Mouse (Mus musculus) liver, embryonic 13.5 days (tissue): Measurements from ENCODE around the gene Atxn10. TPM values are rescaled to one million over a fixed set of nuclear protein-coding genes. Genes with fewer than 3 reads are reported as not detected.

Experiments used
- ATAC-seq: fragments of 200-750 bp; cut with Nextera tagmentation; 2 replicates; pipeline ENCODE4 v1.8.0; 2017; ENCODE audit warnings: low read depth, mild to moderate bottlenecking, moderate number of reproducible peaks, moderate library complexity
- DNase-seq: peaks from one replicate; pipeline ENCODE4 v3.0.0; 2022
- H3K27ac ChIP-seq: fragments of 300-500 bp; sonication (generic); 2 replicates; pipeline ENCODE4 v1.5.1; 2015; ENCODE audit warnings: moderate library complexity, mild to moderate bottlenecking, inconsistent platforms
- H3K27me3 ChIP-seq: fragments of 300-500 bp; sonication (generic); 2 replicates; pipeline ENCODE4 v1.6.1; 2015; ENCODE audit warnings: mild to moderate bottlenecking, inconsistent platforms
- H3K36me3 ChIP-seq: fragments of 300-500 bp; sonication (generic); 2 replicates; pipeline ENCODE4 v1.6.1; 2015; ENCODE audit warnings: mild to moderate bottlenecking, inconsistent platforms
- H3K4me1 ChIP-seq: fragments of 300-500 bp; sonication (generic); replicated peaks from 2 replicates; pipeline ENCODE4 v1.6.1; 2015; ENCODE audit warnings: inconsistent platforms
- H3K4me2 ChIP-seq: fragments of 300-500 bp; sonication (generic); 2 replicates; pipeline ENCODE4 v1.6.1; 2015; ENCODE audit warnings: inconsistent platforms, mild to moderate bottlenecking, moderate library complexity
- H3K4me3 ChIP-seq: fragments of 300-500 bp; sonication (generic); replicated peaks from 2 replicates; pipeline ENCODE4 v1.5.1; 2015; ENCODE audit warnings: mild to moderate bottlenecking, inconsistent platforms
- H3K9ac ChIP-seq: fragments of 300-500 bp; sonication (generic); 2 replicates; pipeline ENCODE4 v1.6.1; 2015; ENCODE audit warnings: mild to moderate bottlenecking, inconsistent platforms
- H3K9me3 ChIP-seq: fragments of 300-500 bp; sonication (generic); replicated peaks from 2 replicates; pipeline ENCODE4 v1.6.1; 2016; ENCODE audit warnings: inconsistent platforms
- WGBS: fragments of 180-500 bp; shearing (Covaris S2); methylation state at CpG from one replicate; pipeline ENCODE4 v1.1.7; 2015; ENCODE audit not compliant: insufficient replicate concordance; 5-methylcytosine and 5-hydroxymethylcytosine counted together
- polyA plus RNA-seq: library from polyadenylated mRNA; unstranded; fragments of >200 nt; fragmentation: Nextera tagmentation; extraction: Ambion mirVana; gene quantifications from 2 replicates; pipeline ENCODE4 v1.2.1, GENCODE M21; 2015

Gene Atxn10
- polyA plus RNA-seq, 1 experiment from 2014 or later, result 92.8 TPM

DNA sequence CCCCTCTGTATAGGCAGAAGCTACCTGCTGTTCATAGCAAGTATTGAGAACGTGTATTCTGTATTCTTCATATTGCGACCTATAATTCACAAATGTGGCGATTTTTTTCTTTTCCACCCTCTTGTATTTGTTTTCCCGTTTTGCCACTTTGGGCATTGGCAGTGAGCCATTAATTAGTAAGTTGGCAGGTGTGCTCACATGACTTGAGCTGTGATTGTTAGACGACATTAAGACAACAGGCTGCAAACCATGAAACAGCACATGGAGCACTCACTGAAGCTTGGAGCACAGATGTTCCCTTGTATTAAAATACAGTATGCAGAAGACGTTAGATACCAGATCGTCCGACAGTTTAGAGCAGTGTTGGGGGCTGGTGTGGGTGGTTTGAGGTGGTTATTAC is 120.8 kb downstream of the Atxn10 start:
- H3K4me3 ChIP-seq, result no peak overlapping the region
- no peak for DNase-seq
- H3K27me3 ChIP-seq, result no peaks in the 10 kb centered on the region
- ATAC-seq, result no peak
- no peaks in the 10 kb centered on the region for H3K9me3 ChIP-seq
- no peak overlapping the region for H3K4me2 ChIP-seq
- no peak overlapping the region for H3K27ac ChIP-seq
- H3K4me1 ChIP-seq, result no peaks in the 10 kb centered on the region
- H3K36me3 ChIP-seq, result peaks cover 15% of the 10 kb centered on the region; the same call in 1 of the 2 replicates
- H3K9ac ChIP-seq, result no peak overlapping the region
- WGBS, result 81% methylated on average over 8 of the region's 8 CpGs

DNA sequence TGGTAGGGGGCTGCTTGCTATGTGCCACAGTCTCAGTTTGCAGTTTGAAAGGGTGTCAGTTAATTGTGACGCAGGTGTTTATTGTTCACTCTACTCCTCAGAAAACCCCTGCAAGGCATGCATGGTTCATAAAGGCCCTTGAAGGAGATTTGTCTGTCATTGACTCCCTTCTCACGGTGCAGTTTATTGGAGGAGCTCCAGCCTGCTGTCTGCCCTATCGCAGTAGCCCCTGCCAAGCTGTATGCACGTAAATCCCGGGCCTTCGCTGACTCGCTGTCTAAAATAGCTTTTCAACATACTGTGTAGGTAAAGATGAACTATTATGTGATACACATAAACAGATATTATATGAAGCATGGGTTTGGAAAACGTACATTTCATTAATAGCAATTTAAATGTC is 121.8 kb downstream of the Atxn10 start:
- Histone ChIP-seq H3K4me1 (no peaks in the 10 kb centered on the region), H3K9me3 (no peaks in the 10 kb centered on the region), H3K4me2 (no peak overlapping the region), H3K4me3 (no peak overlapping the region), H3K27me3 (no peaks in the 10 kb centered on the region), H3K27ac (no peak overlapping the region), H3K36me3 (peaks cover 20% of the 10 kb centered on the region), H3K9ac (no peak overlapping the region)
- no peak for DNase-seq
- ATAC-seq, result no peak
- 79% methylated on average over 8 of the region's 8 CpGs for WGBS

DNA sequence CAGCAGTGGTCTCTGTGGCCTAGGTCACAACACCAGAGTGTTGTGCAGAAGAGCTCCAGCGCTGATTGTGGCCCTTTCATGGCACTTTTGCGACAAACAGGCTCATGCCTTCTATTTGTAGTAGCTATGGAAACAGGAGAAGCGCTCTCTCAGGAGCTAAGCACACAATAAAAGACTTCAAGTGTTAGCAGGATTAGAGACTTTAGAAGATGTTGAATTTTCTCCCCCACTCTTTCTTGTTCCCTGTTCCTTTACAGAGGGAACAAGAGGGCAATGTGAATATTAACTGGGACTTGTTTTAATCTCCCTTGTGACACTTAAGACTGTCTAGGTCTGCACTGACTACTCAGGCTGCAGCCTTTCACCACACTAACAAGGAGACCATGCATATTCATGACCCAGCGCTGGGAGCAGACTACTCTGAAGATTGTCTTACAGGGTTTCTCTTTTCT is 122.6 kb downstream of the Atxn10 start:
- ATAC-seq (no peak), DNase-seq (no peak)
- Histone ChIP-seq H3K27me3 (no peaks in the 10 kb centered on the region), H3K9ac (no peak overlapping the region), H3K4me3 (no peak overlapping the region), H3K9me3 (no peaks in the 10 kb centered on the region), H3K36me3 (peaks cover 29% of the 10 kb centered on the region), H3K27ac (no peak overlapping the region), H3K4me1 (no peaks in the 10 kb centered on the region), H3K4me2 (no peak overlapping the region)
- WGBS, result 66% methylated on average over 4 of the region's 4 CpGs

DNA sequence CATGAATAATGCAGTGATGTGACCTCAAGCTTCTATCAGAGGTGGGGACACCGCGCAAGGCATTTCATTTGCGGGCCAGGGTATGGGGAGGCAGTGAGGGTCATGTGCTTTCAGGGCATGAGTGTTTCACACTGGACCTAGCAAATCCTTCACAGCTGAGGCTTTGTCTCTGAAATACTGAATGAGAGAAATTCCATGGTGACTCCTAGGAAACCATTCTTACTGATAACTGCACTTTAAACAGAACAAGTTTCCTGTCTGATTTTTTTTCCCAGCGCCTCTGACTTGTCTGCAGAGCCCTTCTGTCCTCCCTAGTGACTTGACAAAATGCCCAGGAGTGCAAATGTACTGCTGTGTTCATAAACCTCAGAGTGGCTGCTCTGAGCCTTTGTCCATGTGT is 125.5 kb downstream of the Atxn10 start:
- H3K27ac ChIP-seq, result no peak overlapping the region
- no peak for DNase-seq

DNA sequence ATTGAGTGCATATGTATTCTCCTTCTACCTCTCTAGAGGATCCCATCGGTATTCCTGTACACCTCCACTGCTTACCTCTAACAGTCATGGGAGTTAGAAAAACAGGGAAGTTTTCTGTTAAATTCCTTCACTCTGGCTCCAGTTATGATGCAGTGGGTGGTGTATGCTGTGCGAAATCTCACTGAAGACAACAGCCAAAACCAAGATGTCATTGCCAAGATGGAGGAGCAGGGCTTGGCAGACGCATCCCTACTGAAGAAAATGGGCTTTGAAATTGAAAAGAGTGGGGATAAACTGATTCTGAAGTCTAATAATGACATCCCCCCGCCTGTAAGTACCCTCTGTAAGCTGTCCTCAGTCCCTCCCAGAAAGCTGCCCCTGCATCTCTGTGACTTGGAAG is 126.1 kb downstream of the Atxn10 start:
- ATAC-seq (no peak), DNase-seq (no peak)
- H3K9me3 ChIP-seq, result no peaks in the 10 kb centered on the region
- peaks cover 32% of the 10 kb centered on the region for H3K36me3 ChIP-seq
- H3K4me2 ChIP-seq, result no peak overlapping the region
- 71% methylated on average over 4 of the region's 4 CpGs for WGBS
- no peak overlapping the region for H3K9ac ChIP-seq
- no peaks in the 10 kb centered on the region for H3K4me1 ChIP-seq
- no peak overlapping the region for H3K27ac ChIP-seq
- H3K4me3 ChIP-seq, result no peak overlapping the region
- no peaks in the 10 kb centered on the region for H3K27me3 ChIP-seq

More for the DNA sequence above, 125.5 kb downstream of the Atxn10 start:
- Histone ChIP-seq H3K9me3 (no peaks in the 10 kb centered on the region), H3K36me3 (peaks cover 32% of the 10 kb centered on the region), H3K9ac (no peak overlapping the region), H3K4me2 (no peak overlapping the region), H3K4me3 (no peak overlapping the region), H3K27me3 (no peaks in the 10 kb centered on the region), H3K4me1 (no peaks in the 10 kb centered on the region)
- no peak for ATAC-seq
- WGBS, result 73% methylated on average over 4 of the region's 4 CpGs

DNA sequence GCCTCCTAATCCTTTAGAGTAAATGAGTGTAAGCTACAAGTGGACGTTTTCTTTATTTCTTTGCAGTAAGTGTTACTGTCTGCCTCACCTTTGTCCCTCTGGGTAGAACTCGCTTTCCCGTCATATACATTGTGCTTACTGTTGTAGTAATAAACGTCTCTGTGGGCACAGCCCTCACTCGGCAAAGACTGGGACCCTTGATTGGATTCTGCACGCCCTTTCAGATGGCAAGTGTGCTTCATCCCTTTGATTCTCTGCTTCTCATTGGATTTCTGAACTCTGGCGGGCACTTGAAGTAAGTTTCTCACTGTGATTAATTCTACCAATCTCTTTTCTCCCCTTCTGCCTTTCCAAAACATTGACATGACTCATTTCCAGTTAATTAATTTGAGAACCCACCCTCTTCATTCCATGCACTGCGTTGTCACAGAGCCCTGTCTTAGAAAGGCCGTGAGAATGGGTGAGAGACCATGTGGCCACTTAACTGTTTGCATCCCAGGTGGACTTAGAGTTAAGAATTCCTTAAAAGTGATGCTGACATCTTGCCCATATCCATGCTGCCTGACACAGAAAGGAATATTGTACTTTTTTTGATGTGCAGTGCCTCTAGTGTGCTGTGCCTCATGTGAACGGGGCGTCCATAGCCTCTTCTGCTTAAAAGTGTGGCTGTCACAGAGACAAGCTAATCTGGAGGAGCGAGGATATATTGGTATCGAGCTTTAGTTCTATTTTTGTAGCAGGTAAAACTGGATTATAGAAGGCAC is 127.2 kb downstream of the Atxn10 start:
- Histone ChIP-seq H3K36me3 (peaks cover 30% of the 10 kb centered on the region), H3K4me2 (no peak overlapping the region), H3K9ac (no peak overlapping the region), H3K4me1 (no peaks in the 10 kb centered on the region), H3K4me3 (no peak overlapping the region), H3K27ac (no peak overlapping the region), H3K27me3 (no peaks in the 10 kb centered on the region), H3K9me3 (no peaks in the 10 kb centered on the region)
- DNase-seq (no peak), ATAC-seq (no peak)
- WGBS, result 78% methylated on average over 13 of the region's 13 CpGs

DNA sequence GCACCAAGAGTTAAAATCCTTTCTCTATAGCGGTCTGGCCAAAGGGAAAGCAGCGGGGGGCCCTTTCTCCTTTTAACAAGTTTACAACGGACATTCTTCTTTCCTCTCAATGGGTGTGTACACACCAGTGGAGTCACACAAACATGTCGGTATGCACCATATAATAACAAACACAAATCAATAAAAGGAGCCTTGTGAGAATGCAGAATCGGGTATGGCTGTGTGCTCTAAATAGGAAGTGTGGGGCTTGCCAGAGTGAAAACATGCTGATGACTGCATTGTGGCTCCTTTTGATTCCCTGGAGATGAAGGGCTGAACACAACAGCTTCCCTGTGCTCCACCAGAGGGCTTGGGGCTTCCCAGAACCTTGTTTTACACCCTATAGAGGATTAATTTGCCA is 128.1 kb downstream of the Atxn10 start:
- 59% methylated on average over 5 of the region's 5 CpGs for WGBS
- H3K4me3 ChIP-seq, result no peak overlapping the region
- H3K27ac ChIP-seq, result no peak overlapping the region
- DNase-seq, result no peak
- no peaks in the 10 kb centered on the region for H3K27me3 ChIP-seq
- H3K9ac ChIP-seq, result no peak overlapping the region
- no peak for ATAC-seq
- H3K4me1 ChIP-seq, result 0 out of 2 replicates have a peak, but pooled peaks cover 2% of the 10 kb centered on the region
- H3K4me2 ChIP-seq, result no peak overlapping the region
- no peaks in the 10 kb centered on the region for H3K9me3 ChIP-seq
- H3K36me3 ChIP-seq, result peaks cover 33% of the 10 kb centered on the region

DNA sequence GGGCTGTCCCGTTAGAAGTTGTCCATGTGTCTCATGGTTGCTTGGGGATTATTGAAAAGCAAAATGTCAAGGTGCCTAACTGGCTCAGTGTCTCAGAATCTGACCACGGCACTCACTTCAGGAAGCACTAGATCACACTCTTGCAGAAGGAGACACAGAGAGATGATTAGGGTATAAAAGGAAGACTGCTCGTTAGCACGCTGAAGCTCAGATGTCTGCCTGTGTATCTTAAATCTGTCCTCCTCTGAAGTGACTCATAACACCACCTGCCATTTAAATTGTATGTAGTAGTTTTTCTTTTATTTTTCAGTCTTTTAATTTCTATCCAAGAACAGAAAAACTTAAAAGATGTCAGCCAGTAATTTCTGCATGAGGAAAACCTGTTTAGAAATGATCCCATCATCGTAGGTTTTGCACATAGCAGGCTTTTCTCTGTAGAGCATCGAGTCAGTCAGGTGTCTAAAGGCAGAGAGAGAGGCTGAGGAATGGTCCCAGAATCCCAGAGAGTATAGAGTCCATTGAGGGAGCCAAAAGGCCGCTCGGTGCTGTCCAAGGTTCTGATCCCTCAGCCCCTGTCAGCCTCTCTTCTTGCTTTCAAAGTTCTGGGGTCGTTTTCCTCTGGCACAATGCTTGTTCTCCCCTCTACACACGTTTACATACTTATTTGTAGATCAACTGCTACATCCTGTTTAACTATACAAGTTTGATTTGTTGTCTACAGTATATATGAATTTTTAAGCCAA is 128.9 kb downstream of the Atxn10 start:
- Histone ChIP-seq H3K4me1 (0 out of 2 replicates have a peak, but pooled peaks cover 2% of the 10 kb centered on the region), H3K27ac (no peak overlapping the region), H3K9me3 (no peaks in the 10 kb centered on the region), H3K27me3 (no peaks in the 10 kb centered on the region), H3K36me3 (peaks cover 33% of the 10 kb centered on the region), H3K4me3 (no peak overlapping the region), H3K9ac (no peak overlapping the region), H3K4me2 (no peak overlapping the region)
- no peak for ATAC-seq
- DNase-seq, result no peak
- WGBS, result 57% methylated on average over 10 of the region's 10 CpGs

DNA sequence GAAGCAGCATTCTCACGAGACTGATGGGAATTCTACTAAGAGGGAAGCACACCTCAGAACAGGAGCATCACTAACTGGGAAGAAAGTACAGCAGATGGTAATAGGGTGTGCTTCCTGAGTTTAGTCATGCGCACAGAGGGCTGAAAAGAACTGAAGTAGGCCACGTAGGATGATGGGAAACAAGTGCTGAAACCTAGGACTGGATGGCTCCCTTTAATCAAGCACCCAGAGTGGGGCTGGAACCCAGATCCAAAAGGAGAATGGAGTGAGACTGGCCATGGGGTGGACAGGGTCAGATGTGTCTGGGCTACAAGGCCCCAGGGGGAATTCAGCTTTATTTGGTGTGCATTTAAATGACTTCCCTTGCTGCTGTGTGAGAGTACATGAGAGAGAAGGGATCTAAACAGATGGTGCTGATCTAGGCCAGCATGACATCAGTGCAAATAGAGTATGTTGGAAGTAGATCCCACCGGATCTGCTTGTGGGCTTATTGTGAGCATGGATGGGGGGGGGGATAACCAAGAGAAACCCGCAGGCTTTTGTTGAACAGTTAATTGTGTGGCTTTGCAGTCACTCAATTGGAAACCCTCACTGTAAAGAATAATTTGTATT is 130.5 kb downstream of the Atxn10 start:
- H3K4me1 ChIP-seq, result 0 out of 2 replicates have a peak, but pooled peaks cover 2% of the 10 kb centered on the region
- H3K36me3 ChIP-seq, result peaks cover 33% of the 10 kb centered on the region
- DNase-seq, result no peak
- no peak overlapping the region for H3K9ac ChIP-seq
- H3K4me2 ChIP-seq, result no peak overlapping the region
- ATAC-seq, result no peak
- H3K27ac ChIP-seq, result no peak overlapping the region
- no peaks in the 10 kb centered on the region for H3K9me3 ChIP-seq
- WGBS, result 79% methylated on average over 5 of the region's 5 CpGs
- no peaks in the 10 kb centered on the region for H3K27me3 ChIP-seq
- H3K4me3 ChIP-seq, result no peak overlapping the region

DNA sequence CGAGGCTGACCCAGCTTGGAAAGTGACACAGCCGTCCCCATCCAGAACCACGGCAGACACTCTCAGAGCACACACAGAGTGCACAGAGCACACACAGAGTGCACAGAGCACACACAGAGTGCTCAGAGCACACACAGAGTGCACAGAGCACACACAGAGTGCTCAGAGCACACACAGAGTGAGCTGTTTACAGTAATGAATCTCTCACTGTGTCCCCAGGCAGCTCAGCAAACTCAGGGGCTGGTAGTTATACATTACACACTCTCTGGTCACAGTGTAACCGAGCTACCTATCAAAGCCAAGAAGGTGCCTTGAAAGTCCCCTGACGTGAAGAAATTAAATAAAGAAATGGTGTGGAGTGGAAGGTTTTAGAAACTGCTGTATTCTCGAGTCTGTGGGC is 133.4 kb downstream of the Atxn10 start:
- Histone ChIP-seq H3K9ac (no peak overlapping the region), H3K36me3 (peaks cover 13% of the 10 kb centered on the region; the same call in 1 of the 2 replicates), H3K4me1 (0 out of 2 replicates have a peak, but pooled peaks cover 2% of the 10 kb centered on the region), H3K9me3 (no peaks in the 10 kb centered on the region), H3K4me2 (no peak overlapping the region), H3K27me3 (no peaks in the 10 kb centered on the region), H3K4me3 (no peak overlapping the region), H3K27ac (peak overlapping the region; percentile 10; the same call in 1 of the 2 replicates)
- ATAC-seq (peak; percentile 70), DNase-seq (no peak)
- 64% methylated on average over 6 of the region's 6 CpGs for WGBS

DNA sequence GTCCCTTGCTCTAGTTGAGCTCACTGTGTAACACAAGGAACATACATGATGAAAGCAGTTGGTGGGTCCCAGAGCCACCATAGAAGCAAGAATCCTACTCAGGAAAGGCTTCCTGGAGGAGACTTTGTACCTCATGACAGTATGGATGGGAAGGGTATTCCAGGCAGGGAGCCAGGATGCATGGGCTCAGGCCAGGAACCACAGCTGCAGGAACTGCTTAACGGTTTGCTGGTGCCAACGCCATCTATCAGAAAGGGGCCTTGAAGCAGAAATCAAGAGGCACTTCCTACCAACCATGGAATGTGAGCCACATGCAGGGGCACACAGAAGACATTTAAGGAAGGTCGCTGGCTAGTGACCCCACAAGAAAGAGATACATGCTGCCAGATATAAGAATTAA is 138.7 kb downstream of the Atxn10 start:
- Histone ChIP-seq H3K4me1 (no peaks in the 10 kb centered on the region), H3K4me3 (no peak overlapping the region), H3K4me2 (no peak overlapping the region), H3K36me3 (no peaks in the 10 kb centered on the region), H3K9ac (no peak overlapping the region), H3K27ac (no peak overlapping the region), H3K9me3 (no peaks in the 10 kb centered on the region), H3K27me3 (no peaks in the 10 kb centered on the region)
- DNase-seq (no peak), ATAC-seq (no peak)
- 59% methylated on average over 3 of the region's 3 CpGs for whole genome bisulfite sequencing
